Mouse (Mus musculus) testis, adult 2 months (tissue): ENCODE measurements around the gene Phf21a.

Experiments used
- CTCF ChIP-seq: fragments of 200-500 bp; IDR thresholded peaks from 2 replicates; pipeline ENCODE4 v1.5.1; 2012; ENCODE audit warnings: low read depth, mild to moderate bottlenecking, inconsistent platforms, low read length, moderate library complexity; ENCODE audit not compliant: control insufficient read depth, insufficient read depth, insufficient replicate concordance
- POLR2A ChIP-seq: fragments of 200-500 bp; IDR thresholded peaks from 2 replicates; pipeline ENCODE4 v1.6.1; 2012; ENCODE audit warnings: low read depth, mild to moderate bottlenecking, inconsistent platforms, low read length, moderate library complexity; ENCODE audit not compliant: control insufficient read depth

- TF ChIP-seq POLR2A: no peak
- TF ChIP-seq CTCF: no peak
Measured at GRCm38 (mm10) chr2:92365568-92365967, 272.7 kb downstream of the Phf21a start.
